Mouse (Mus musculus): ENCODE measurements at regions not wholly inside any gene's neighbourhood (a gene's known extent, or its start where the extent isn't known, plus 50 kb on each side); places are given as distances from the start of the nearest gene placed in this dataset.
"Not testable (repeated sequence)": the region's sequence is repeated elsewhere in the genome, so short reads cannot be mapped to it uniquely, and the experiment has no call there.

- DNase-seq (ENCODE audit: low spot score): no peak
- intact Hi-C loops (cut with DNase I): no loop called here
These were observed 272.7 kb downstream of the Gxylt1 start for GRCm38 (mm10) chr15:93002002-93002904.

GRCm38 (mm10) chr15:93001346-93002001 is 273.5 kb downstream of the Gxylt1 start:
- no peak for DNase-seq (ENCODE audit: low spot score)
- intact Hi-C loops (cut with DNase I): no loop called here

GRCm38 (mm10) chr15:93000121-93000520 is 274.9 kb downstream of the Gxylt1 start:
- intact Hi-C loops (cut with DNase I): no loop called here
- no peak for DNase-seq (ENCODE audit: low spot score)

GRCm38 (mm10) chr15:92997933-92998332 is 277.0 kb downstream of the Gxylt1 start:
- DNase-seq (ENCODE audit: low spot score): no peak

GRCm38 (mm10) chr15:92994191-92994671 is 280.7 kb downstream of the Gxylt1 start:
- intact Hi-C loops (cut with DNase I): no loop called here
- no peak for DNase-seq (ENCODE audit: low spot score)

More at GRCm38 (mm10) chr15:92997933-92998332, 277.0 kb downstream of the Gxylt1 start:
- intact Hi-C loops (cut with DNase I): no loop called here

GRCm38 (mm10) chr15:92993538-92994190 is 281.3 kb downstream of the Gxylt1 start:
- intact Hi-C loops (cut with DNase I): no loop called here
- DNase-seq (ENCODE audit: low spot score): no peak

- intact Hi-C loops (cut with DNase I): no loop called here
- DNase-seq (ENCODE audit: low spot score): no peak
These were observed 299.2 kb downstream of the Gxylt1 start for GRCm38 (mm10) chr15:92975774-92976173.

GRCm38 (mm10) chr15:92974931-92975330 is 300.0 kb downstream of the Gxylt1 start:
- DNase-seq (ENCODE audit: low spot score): no peak
- intact Hi-C loops (cut with DNase I): no loop called here

- intact Hi-C loops (cut with DNase I): no loop called here
- no peak for DNase-seq (ENCODE audit: low spot score)
These were observed 301.2 kb downstream of the Gxylt1 start for GRCm38 (mm10) chr15:92973651-92974229.

- intact Hi-C loops (cut with DNase I): no loop called here
These were observed 309.4 kb downstream of the Gxylt1 start for GRCm38 (mm10) chr15:92965556-92965955.

GRCm38 (mm10) chr15:92964901-92965300 is 310.1 kb downstream of the Gxylt1 start:
- DNase-seq (ENCODE audit: low spot score): no peak

More at GRCm38 (mm10) chr15:92965556-92965955, 309.4 kb downstream of the Gxylt1 start:
- no peak for DNase-seq (ENCODE audit: low spot score)

GRCm38 (mm10) chr15:92964131-92964530 is 310.8 kb downstream of the Gxylt1 start:
- intact Hi-C loops (cut with DNase I): no loop called here
- DNase-seq (ENCODE audit: low spot score): no peak

More at GRCm38 (mm10) chr15:92964901-92965300, 310.1 kb downstream of the Gxylt1 start:
- intact Hi-C loops (cut with DNase I): no loop called here

GRCm38 (mm10) chr15:92950912-92951311 is 324.1 kb downstream of the Gxylt1 start:
- intact Hi-C loops (cut with DNase I): loop anchor here (10.0 kb wide), 1 partner anchor 264 kb away; no protein-coding TSS in a partner anchor

GRCm38 (mm10) chr15:92946216-92946615 is 328.8 kb downstream of the Gxylt1 start:
- intact Hi-C loops (cut with DNase I): no loop called here

More at GRCm38 (mm10) chr15:92950912-92951311, 324.1 kb downstream of the Gxylt1 start:
- not testable (repeated sequence) for DNase-seq (ENCODE audit: low spot score)

GRCm38 (mm10) chr15:92903821-92904220 is 371.2 kb downstream of the Gxylt1 start:
- no peak for DNase-seq (ENCODE audit: low spot score)
- intact Hi-C loops (cut with DNase I): no loop called here

More at GRCm38 (mm10) chr15:92946216-92946615, 328.8 kb downstream of the Gxylt1 start:
- DNase-seq (ENCODE audit: low spot score): no peak

GRCm38 (mm10) chr15:92897277-92897676 is 377.7 kb downstream of the Gxylt1 start:
- intact Hi-C loops (cut with DNase I): no loop called here
- DNase-seq (ENCODE audit: low spot score): no peak

- intact Hi-C loops (cut with DNase I): no loop called here
These were observed 379.1 kb downstream of the Gxylt1 start for GRCm38 (mm10) chr15:92895836-92896235.

GRCm38 (mm10) chr15:92876438-92876837 is 398.5 kb downstream of the Gxylt1 start:
- intact Hi-C loops (cut with DNase I): no loop called here
- no peak for DNase-seq (ENCODE audit: low spot score)

More at GRCm38 (mm10) chr15:92895836-92896235, 379.1 kb downstream of the Gxylt1 start:
- no peak for DNase-seq (ENCODE audit: low spot score)

GRCm38 (mm10) chr15:92864106-92864505 is 410.9 kb downstream of the Gxylt1 start:
- intact Hi-C loops (cut with DNase I): no loop called here
- DNase-seq (ENCODE audit: low spot score): no peak

- intact Hi-C loops (cut with DNase I): no loop called here
- no peak for DNase-seq (ENCODE audit: low spot score)
These were observed 424.1 kb downstream of the Gxylt1 start for GRCm38 (mm10) chr15:92850854-92851253.

Data from heart, postnatal 25 days (tissue).